Mouse (Mus musculus) layer of hippocampus, adult 18-20 months (tissue): ENCODE measurements around the gene Asb5. TPM values are rescaled to one million over a fixed set of nuclear protein-coding genes. Genes with fewer than 3 reads are reported as not detected.
A peak's percentile ranks its signal among the peaks of the same experiment; 100 is the strongest.
"Not testable (repeated sequence)": the region's sequence is repeated elsewhere in the genome, so short reads cannot be mapped to it uniquely, and the experiment has no call there.

ENCODE experiments used
- DNase-seq, 2 experiments: peaks; one replicate each; pipeline ENCODE4 v3.0.0; 2022; ENCODE audit warnings: low spot score in 2 of 2
- long read RNA-seq: library from polyadenylated mRNA; stranded (forward); transcript quantifications from one replicate; pipeline ENCODE4 v2.0.0, GENCODE M21; 2021
- total RNA-seq, 2 experiments: library from RNA; stranded (reverse); gene quantifications; 2 replicates each; pipeline ENCODE4 v1.2.3; 2021

Gene Asb5
- 1 to 10 TPM in 1 of 2 experiments, under 1 TPM in 1; 0.32 to 1.3 TPM for total RNA-seq
- long read RNA-seq: 0 reads

GRCm38 (mm10) chr8:54529382-54530296 is at the start of gene Asb5, which contains the start of gene Spcs3:
TSS of gene Asb5 (plus strand) at chr8:54529580.
TSS of gene Spcs3 (minus strand) at chr8:54529998.
- DNase-seq: peak; percentile 94 to 96

GRCm38 (mm10) chr8:54486555-54487273 is 42.7 kb upstream of the Asb5 start:
- DNase-seq: no peak

- DNase-seq: no peak
Observed at GRCm38 (mm10) chr8:54488437-54488836, 40.9 kb upstream of the Asb5 start.

GRCm38 (mm10) chr8:54491057-54491690 is 38.2 kb upstream of the Asb5 start:
- DNase-seq: peak in 1 of 2 experiments; percentile 48

- no peak for DNase-seq
Observed at GRCm38 (mm10) chr8:54491934-54492333, 37.4 kb upstream of the Asb5 start.

- peak; percentile 47 to 68 for DNase-seq
Observed at GRCm38 (mm10) chr8:54493110-54493509, 36.3 kb upstream of the Asb5 start.

GRCm38 (mm10) chr8:54493915-54494314 is 35.5 kb upstream of the Asb5 start:
- peak in 1 of 2 experiments; percentile 9 for DNase-seq

- no peak for DNase-seq
Observed at GRCm38 (mm10) chr8:54503104-54503503, 26.3 kb upstream of the Asb5 start.

GRCm38 (mm10) chr8:54505060-54505459 is 24.3 kb upstream of the Asb5 start:
- DNase-seq: no peak

- peak; percentile 80 to 96 for DNase-seq
Observed at GRCm38 (mm10) chr8:54507428-54508095, 21.8 kb upstream of the Asb5 start.

- DNase-seq: no peak
Observed at GRCm38 (mm10) chr8:54508096-54508456, 21.3 kb upstream of the Asb5 start.

GRCm38 (mm10) chr8:54508814-54509213 is 20.6 kb upstream of the Asb5 start:
- DNase-seq: no peak

- peak; percentile 42 to 54 for DNase-seq
Observed at GRCm38 (mm10) chr8:54509221-54509721, 20.1 kb upstream of the Asb5 start.

- DNase-seq: no peak
Observed at GRCm38 (mm10) chr8:54511791-54512190, 17.6 kb upstream of the Asb5 start.

- not testable (repeated sequence) for DNase-seq
Observed at GRCm38 (mm10) chr8:54512200-54512599, 17.2 kb upstream of the Asb5 start.

GRCm38 (mm10) chr8:54518756-54519460 is 10.5 kb upstream of the Asb5 start:
- DNase-seq: no peak

GRCm38 (mm10) chr8:54520516-54520915 is 8.9 kb upstream of the Asb5 start:
- DNase-seq: no peak

GRCm38 (mm10) chr8:54525606-54526005 is 3.8 kb upstream of the Asb5 start:
- DNase-seq: no peak

- no peak for DNase-seq
Observed at GRCm38 (mm10) chr8:54526700-54527099, 2.7 kb upstream of the Asb5 start.

GRCm38 (mm10) chr8:54528571-54528970 is 809 bp upstream of the Asb5 start:
- no peak for DNase-seq
